Mouse (Mus musculus) right cerebral cortex, adult 18-20 months (tissue): ENCODE measurements around the gene Prkn.

Experiments
- DNase-seq: peaks from one replicate; pipeline ENCODE4 v3.0.0; 2022; ENCODE audit warnings: mixed read lengths

Gene Prkn

DNA sequence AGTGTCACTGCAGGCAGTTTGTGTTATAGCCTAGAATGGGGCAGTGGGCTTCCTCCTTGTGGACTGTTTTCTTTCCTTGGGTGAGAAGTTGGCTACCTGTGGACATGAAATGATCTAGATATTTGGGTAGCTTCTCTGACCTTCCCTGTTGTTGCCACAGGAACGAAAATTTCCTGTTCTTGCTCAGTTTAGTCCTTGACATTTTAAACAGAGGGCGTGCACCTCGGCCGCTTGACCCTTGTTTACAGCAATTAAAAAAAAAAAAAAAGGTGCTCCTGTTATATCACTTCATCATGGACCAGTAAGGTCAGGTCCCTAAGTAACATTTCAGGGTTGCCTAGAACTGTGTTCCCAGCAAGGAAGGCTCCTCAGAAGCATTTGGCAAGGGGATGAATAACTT is 927.1 kb downstream of the Prkn start:
- no peak for DNase-seq

DNA sequence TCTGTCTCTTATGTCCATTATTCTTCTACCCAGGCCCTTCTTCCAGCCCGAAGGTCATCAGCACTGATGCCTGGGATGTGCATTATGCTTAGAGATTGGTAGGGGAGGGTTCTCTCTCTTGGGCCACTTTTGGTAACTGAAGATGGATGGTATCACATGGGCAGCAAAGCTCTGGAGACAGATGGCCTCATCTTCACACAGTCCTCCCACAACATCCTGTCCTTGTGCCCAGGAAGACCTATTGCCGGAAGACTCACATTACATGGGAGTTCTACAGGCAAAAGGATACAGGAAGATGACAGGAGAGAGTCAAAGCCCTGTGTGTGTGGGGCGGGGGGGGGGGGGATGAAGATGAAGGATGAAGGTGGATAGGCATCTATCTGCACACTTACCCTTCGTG is 928.2 kb downstream of the Prkn start:
- DNase-seq: no peak

DNA sequence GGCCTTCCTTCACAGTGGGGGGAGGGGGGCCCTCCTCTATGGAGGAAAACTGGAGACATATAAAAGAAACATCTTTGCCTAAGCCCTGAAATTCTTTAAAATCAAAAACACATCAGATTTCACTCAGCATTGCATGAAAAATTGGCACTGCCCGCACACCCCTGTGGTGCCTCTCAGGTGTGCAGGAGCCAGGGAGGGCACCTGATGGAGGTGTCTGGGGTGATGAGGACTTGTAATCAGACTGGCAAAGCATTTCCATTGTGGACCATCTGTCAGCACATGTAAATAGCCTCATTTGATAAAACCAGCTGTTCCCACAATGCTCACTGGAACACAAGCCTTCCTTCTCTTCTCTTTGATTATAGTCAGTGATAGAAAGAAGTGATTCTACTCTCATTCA is 928.8 kb downstream of the Prkn start:
- DNase-seq: no peak

DNA sequence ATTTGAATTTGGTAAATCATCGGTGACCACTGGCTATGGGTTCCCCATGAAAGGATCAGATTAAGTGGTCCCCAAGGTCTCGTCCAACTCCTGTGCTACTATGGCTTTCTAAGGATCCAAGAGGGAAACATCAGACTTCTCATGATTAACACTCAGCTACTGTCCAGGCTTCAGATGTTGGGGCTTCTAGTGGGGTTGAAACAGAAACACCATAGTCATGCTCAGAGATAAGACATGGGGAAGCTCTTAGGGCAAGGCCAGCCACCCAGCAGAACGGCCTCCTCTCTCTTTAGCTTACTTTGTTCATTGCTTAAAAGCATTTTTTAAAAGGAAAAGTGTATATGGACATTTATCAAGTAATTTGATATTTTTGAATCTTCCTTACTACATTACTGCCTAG is 929.3 kb downstream of the Prkn start:
- DNase-seq: no peak

DNA sequence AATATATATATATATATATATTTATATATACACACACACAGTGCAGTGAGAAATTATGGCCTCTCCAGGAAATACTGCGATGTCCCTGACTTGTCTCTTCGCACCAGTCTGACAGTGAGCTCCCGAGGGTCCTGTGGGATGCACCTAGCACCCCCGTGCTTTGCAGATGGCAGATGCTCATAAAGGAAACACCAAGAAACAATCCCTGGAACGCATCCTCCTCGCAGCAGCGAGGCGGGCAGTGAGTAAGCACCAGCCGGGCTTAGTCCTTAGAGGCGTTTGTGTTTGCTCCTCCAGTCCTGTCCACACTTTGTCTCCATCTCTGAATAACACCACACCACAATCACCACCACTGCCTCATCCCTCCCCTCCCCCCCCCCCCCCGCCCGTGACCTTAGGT is 939.4 kb downstream of the Prkn start:
- peak; percentile 39 for DNase-seq

DNA sequence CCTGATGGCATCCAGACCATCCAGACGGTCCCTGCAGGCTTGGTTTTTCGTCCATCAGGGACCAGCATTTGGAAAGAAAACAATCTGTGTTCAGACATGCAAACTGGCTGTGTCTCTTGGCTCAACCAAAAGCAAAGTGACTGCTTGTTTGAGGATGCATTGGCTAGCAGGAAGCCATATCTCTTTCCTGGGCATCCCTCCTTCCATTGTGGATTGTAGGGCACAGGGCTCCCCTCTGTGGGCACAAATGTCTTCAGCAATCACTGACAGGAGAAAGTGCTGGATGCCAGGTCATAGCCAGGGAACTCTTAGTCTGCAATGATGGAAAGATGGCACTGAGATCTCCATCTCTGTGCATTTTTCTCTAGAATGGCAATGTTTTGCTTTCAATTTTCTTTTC is 939.8 kb downstream of the Prkn start:
- no peak for DNase-seq

DNA sequence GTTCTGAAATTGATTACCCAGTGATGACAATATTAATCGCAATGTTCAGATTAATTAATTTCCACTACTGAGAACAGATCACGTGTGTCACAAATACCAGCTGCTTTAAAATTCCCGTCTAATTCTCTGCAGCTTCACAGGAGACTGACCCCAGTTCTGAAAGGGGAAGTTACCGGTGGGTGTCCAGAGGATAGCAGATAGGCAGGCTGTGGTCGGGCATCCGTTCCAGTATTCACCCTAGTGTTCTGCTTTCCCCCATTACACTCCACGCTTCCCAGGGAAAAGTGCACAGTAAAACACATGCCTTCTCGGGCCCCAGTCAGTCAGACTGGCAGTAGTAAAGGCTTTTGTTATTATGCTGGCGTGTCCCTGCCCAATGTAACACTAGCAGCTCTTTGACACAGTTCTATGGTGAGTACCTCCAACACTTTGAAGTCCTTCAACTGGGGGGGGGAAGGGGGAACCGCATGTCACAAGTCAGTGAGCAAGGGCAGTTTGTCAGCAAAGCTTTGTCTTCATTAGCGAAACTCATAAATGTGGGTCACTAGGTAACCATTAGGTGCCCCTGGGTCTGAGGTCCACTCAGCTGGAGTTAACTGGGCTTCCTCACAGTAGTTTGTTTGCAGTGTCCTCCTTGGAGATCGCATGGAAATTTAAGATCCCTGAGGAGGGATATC is 940.8 kb downstream of the Prkn start:
- no peak for DNase-seq

DNA sequence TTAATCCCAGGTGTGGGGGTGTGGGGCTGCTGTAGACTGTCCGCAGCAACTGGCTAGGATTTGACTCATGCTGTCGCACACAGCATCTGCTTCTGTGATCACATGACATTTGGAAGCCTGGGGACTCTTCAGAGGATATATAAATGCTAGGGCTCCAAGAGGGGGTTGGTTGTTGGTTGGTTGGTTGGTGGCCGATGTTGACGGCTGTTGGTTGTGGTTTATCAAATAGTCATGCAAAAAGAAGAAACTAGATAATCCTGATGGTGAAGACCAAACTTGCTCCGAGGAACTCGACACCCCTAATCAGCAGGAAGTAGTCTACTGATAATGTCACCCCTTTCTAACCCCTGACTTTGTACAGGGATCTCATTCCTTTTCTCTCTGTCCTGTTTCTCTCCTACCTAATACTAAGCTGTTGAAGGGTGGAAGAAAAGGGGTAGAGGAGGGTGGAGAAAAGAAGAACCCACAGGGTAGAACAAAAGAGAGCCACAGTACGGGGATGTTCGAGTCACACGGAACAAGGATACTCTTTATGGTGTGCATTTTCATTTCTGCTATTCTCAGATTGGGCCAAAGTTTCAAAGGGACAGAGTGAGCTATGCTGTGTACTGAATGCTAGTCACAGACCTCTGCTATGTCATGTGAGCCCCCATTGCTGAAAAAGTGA is 948.2 kb downstream of the Prkn start:
- no peak for DNase-seq

DNA sequence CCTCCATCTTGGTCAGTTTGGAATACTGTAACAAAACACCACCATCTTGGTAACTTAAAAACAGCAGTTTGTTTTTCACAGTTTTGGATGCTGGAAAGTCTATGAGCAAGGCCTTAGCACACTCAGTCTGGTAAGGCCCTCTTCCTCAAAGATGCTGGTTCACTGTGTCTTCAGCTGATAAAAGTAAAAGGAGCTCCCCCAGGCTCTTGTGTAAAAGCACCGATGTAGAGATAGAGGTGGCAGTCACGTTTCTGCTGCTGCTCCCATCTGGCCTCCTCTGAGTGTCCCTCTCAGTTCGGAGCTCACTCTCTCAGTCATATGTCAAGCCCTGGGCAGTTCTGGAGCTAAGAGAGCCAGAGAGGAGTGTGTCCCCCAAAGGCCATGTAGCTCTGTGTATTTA is 955.8 kb downstream of the Prkn start:
- DNase-seq: no peak

DNA sequence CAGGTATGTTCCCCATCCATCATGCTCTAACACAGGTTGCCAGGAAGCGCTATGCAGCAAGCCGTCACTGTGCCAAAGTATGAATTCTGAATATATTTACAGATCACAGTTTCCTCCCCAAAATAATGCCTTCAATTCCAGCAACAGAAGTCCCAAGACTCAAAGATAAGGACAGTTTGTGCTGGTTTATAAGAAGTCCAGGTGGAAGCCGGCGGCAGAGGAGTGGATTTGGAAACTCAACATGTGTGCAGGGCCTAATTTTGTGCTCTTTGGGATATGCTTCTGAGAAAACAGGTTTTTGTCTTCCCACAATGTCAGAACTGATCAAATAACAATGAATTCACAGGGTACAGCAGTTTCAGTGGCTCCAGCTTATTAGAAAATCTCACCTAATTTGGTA is 961.0 kb downstream of the Prkn start:
- DNase-seq: no peak

DNA sequence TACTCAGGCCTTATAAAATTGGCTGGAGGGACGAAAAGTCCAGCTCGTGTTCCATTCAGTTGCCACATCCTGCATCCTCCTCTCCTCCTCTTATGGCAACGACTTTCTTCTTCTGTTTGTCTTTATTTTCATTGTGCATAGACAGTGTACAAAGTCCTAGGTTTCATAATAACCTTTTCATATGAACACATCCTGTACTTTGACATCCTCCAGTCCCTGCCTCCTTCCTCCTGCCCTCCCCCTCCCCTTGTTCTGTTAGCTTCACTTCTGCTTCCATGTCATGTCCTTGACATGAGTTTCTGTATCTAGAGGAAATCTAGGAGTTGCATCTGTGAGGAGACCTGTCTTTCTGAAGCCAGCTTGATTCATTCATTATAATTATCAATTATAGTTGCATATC is 967.1 kb downstream of the Prkn start:
- no peak for DNase-seq

DNA sequence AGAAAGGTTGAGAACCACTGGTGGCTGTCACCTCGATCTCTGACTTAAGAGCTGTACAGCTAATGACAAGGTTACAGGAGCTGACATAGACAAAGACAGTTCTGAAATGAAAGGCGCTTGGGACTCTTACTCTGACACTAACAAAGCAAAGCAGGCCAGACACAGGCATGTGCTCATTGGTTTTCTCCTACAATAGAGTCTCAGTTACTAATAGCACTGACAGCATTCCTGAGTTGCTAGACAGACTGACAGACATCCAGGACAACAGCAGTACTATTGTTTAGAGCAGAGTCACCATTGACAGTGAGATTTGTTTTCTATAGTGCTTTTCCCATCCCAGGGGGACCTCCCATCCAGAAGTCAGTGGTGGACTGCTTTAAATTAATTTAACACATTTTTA is 977.7 kb downstream of the Prkn start:
- no peak for DNase-seq

DNA sequence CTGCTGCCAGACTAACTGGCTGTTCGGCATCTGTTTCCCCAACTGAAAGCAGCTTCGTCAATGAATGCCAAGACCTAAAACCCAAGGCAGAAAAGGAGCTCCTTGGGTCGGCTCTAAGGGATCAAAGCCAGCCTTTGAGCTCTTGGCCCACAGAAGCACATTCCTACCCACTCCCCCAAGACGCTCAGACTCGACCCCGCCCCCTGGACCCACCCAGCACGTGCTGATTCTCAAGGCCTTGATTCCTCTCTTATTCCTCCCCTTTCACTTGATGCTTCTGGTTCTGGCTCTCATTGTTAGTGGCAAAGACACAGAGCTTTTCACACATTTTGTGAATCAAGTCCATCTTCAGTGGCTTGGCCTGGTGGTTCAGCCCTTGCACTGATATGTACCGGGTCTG is 979.3 kb downstream of the Prkn start:
- no peak for DNase-seq

DNA sequence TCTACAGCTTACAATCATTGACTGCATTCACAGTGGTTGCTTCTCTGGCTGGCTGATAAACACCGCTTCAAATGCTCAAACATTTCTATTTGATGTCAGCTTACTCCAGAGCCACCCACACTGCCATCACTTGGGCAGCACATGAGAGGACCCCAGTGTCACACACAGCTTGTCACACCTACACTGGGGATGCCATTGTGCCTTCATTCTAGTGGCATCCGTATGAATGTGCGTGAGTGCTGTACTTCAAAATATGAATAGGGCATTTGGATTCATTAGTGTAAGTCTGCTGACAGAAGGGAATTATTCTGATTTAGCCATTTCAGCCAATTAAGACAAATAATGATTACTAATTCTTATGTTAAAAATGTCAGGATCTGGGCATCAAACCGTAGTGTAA is 980.6 kb downstream of the Prkn start:
- no peak for DNase-seq

DNA sequence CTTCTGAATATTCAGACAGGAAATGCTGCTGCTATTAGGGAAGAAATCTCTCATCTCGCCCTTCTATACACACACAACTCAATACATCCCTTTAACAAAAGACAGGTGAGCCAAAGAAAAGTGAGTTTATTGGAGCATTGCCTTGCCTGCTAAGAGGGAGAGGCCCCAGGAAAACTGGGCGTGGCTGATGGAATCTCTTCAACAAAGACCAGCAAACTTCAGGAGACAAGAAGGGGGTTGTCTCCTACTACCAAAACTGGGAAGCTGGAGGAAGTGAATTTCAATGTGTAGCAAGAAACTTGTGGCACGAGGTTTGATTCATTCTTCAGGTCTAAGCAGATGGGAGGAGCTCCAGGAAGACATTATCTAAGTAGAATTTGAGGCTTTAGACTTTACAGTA is 989.3 kb downstream of the Prkn start:
- no peak for DNase-seq

DNA sequence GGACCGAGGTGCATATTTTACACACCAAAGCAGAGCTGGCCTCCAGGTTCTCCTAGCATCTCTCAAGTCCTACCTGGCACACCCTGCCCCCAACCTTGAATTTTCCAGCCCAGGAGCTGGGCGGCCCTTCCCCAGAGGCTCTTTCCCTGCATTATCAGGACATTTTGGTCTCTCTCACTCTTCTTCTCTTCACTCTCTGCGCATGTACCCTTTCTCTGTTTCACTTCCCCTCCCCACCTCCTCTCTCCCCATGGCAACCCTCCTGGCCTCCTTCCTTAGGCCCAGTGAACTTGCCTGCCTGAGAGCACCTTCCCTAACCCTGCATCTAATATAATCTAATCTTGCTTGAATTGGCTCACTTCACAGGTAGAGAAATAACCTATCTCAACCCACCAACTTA is 996.9 kb downstream of the Prkn start:
- DNase-seq: no peak

DNA sequence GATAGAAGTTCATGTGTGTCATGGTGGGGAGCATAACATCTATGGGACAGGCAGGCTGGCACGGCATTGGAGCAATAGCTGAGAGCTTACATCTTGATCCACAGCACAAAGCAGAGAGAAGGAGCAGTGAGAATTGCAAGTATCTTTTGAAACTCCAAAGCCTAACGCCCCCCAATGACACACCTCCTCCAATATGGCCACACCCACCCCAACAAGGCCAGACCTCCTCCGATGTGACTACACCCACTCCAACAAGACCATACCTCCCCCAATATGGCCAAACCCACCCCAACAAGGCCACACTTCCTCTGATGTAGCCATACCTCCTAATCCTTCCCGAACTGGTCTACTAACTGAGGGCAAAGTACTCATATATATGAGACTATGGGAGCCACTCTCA is 1004.3 kb downstream of the Prkn start:
- DNase-seq: no peak

DNA sequence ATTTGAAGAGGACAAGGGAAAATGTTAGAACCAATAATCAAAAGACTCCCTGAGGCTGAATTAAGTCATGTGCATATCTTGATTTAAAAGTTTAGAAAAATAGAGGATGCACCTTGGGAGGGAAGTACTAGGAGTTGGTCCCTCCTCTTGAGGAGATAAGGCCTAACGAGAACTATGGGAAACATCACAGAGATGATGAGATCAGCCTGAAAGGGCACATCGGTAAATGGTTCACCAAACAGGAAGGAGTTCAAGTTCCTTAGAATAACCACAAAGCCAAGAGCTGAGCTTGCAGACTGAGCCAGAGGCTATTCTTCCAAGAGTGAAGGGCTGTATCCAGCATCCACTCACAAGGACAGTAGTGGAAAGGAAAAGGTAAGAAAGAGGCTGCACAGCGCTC is 1004.8 kb downstream of the Prkn start:
- DNase-seq: no peak

DNA sequence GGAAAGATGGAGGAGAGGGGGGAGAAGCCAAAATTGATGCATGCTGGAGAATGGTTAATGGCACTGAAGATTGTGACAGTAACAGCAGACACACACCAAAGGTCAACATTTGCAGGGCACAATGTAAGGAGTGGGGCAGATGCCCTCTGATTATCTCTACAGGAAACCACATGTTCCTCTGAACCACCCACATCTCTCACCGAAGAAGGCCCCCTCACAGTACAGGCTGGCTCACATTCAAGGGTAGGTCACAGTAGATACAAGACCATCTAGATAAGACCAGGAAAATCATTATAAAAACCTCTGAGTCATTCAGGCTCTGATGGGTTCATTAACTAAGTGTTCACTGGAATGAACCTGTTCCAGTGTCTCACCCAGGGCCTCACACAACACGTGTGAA is 1005.3 kb downstream of the Prkn start:
- no peak for DNase-seq

DNA sequence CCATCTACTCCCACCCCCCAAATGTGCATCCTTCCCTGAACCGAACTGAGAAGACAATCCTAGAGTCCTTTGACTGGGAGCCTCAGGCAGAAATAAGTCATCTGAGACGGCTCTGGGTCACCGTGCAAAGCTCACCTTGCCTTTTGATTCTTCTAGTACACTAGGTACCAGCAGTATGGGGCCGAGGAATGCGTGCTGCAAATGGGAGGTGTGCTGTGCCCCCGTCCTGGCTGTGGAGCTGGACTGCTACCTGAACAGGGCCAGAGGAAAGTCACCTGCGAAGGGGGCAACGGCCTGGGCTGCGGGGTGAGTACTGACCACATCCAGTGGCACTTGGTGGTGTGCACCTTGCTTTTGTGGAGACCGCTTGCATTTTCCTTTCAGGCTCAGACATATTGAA is 1014.4 kb downstream of the Prkn start:
- no peak for DNase-seq

DNA sequence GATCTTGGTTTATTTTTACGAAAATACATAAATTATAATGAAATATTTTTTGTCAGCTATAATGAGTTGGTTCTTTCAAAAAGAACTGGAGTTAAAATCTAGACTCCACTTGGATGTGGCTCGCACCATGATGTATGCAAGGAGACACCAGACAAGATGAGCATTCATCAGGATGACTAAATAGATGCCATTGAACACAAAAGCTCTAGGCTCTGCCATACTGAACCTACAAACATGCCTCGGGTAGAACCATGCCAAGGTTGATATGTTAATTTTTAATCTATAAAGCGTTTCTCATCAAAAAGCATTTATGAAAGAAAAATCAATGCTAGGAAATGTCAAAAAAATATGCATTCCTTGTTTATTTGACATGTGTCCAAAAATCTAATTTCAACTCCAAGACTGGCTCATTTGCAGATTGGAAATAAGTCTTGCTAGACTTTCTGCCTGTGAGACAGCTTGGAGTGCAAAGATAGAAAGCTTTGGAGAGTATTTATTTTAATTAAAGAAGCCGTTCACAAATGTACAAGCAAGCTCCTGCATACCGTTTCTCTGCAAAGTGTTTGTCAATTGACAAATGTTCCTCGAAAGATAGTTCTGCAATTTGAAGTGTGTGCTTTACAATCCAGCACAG is 1018.7 kb downstream of the Prkn start:
- DNase-seq: no peak

DNA sequence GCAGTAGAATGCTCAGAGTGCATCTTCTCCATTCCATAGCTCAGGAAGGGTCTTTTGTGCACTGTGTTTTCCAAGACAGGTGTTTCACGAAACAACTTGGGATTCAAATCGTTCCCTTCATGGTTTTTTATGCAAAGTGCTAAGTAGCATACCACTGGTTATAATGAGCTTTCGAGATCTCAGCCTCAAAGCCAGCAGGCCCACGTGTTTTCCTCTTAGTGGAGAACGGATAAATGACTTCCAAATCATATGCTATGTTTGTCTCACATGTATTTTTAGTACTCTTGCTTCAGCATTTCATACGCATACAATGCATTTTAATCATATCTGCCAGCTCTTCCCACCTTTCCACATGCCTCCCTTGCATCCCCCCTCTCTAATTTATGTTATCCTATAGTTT is 1021.0 kb downstream of the Prkn start:
- DNase-seq: peak; percentile 22

DNA sequence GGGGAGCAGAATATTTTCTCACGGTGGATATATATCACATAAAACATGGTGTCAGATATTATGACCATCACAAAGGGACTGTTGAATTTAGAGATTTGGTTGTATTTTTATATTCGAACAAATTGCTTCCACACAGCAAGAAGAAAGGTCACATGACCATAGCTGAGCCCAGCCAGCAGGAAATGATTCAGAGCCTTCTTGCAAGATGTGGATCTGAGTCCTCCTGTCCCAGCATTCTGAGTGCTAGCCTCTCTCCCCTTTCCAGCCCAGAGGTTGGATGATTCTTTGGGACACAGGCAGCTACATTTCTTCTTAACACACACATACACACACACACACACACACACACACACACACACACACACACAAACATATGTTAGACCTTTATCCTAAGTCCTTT is 1022.2 kb downstream of the Prkn start:
- no peak for DNase-seq

DNA sequence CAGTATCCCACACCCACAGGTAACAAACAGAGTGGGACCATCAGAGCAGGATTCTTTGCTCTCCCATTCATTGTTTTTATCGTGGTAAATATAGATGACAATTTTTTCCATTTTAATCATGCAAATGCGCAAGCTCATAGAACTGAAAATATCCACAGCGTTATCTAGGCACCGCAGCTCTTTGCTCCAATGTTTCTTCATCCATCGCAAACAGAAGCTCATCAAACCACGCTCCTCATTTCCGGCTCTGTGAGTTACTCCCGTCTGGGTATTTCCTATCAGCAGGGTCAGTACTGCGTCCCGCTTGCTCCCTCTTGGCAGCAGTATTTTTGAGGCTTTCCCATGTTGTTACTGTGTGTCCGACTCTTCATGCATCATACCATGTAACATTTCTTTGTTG is 1022.8 kb downstream of the Prkn start:
- no peak for DNase-seq

DNA sequence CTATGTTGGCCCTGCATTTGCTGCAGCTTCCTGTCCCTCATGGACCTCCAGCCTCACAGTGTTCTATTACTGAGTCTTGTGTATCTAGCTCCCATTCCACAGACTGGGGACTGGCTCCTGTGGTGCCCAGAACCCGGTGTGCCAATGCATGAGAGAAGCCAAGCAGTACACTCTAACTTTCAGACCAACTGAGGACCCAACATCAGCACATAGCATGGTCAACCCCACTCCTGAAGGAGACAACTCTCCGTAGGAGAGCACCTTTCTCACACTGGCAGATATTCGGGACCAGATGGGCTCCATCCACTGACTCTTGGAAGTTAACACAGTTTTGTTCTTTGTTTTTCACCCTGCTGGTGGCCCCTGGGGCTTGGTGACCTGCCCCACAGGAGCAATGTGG is 1026.0 kb downstream of the Prkn start:
- no peak for DNase-seq
